Mouse (Mus musculus) cerebellum, postnatal 4 days (tissue): ENCODE measurements around the gene Mrps18a.

ENCODE experiments used
- DNase-seq, 2 experiments: peaks; one replicate each; pipeline ENCODE4 v3.0.0; 2022; ENCODE audit warnings: low spot score in 2 of 2, mixed read lengths in 1 of 2

Mrps18a gene

DNA sequence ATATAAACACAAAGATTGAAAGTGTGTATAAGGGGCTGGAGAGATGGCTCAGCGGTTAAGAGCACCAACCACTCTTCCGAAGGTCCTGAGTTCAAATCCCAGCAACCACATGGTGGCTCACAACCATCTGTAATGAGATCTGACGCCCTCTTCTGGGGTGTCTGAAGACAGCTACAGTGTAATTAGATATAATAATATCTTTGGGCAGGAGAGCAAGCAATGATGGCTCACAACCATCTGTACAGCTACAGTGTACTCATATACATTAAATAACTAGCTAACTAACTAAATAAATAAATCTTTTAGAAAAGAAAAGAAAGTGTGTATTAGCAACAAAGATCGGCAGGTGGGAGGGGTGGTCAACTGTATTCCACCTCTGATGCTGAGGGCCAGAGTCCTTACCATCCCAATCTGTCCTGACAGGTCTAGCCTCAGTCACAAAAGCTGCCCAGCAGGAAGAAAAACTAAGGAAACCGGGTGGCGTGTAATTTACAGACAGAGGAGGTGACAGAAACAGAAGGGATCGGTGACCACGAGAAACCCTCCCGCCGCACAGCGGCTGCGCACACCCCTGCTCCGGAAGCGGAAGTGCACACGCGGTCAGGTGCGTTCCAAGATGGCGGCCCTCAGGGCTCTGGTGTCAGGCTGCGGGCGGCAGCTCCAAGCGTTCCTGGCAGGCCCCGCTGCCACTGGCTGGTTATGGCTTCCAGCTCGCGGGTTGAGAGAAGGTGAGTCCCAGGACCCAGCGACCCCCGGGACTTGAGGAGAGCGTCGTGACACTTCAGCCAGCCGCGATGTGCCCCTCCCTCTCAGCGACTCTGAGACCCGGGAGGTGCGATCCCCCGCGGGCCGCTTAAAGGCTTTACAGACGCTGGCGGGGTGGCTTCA lies at the start of gene Mrps18a:
TSS of gene Mrps18a (plus strand) at position 585 of the 888 bp plus-strand sequence.
- peak; percentile 62 to 82 for DNase-seq

DNA sequence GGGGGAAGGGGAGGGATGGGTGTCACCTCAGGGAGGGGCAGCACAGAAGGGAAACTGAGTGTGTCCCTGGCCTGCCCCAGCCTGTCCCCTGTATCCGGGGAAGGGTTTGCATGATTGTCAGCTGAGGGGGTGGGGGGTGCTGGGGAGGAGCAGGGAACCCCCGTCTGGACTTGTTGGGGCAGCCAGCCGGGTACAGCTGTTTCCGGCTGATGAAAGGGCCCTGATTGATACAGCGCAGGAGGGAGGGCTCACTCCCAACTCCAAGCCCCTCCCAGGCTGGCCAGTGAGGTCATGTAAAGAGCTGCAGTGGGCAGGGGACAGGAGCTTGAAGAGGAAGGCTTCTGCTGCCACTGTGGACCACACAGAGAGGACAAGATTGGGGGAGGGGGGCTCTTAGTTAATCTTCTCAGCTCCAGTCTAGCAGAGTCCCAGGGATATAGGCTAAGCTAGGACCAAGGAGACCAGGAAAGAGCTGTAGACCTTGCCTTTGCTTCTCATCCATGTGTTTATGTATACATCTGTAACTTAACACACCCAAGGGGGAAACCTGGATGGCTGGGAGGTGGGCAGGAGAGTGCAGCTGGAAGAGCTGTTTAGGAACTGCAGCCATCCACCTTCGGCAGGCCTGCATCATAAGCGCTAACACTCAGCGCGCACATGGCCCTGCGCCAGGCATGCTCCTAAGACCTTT lies 47.4 kb upstream of the Mrps18a start:
- no peak for DNase-seq

DNA sequence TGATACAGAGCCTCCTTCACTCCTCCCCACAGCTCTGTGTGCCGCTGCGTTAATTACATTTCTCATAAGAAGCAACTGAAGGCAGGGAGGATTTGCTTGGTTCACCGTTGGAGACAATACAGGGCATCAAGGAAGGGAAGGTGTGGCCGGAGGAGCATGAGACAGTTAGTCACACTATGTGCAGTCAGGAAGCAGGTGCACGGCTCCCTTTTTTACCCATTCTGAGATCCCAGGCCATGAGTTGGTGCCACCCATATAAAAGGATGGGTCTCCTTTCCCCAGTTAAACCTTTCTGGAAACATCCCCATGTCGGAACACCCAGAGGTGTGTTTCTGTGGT lies 46.8 kb upstream of the Mrps18a start:
- DNase-seq: no peak

DNA sequence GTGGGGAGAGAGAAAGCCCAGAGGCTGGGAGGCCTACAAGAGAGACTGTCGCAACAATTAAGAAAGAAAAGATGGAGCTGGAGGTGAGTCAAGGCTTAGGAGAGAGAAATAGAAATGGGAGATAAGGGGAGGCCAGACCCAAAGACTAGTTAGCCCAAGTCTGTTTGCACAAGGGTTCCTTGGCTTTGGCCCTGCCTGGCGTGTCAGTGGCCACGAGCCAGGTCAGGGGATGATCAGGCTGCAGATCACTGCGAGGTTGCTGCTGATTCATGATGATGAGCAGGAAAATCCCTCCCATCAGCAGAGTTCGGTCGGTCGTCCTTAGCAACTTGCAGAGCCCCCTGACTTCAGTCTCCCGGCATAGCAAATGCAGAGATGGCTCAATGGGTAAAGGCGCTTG lies 40.7 kb upstream of the Mrps18a start:
- DNase-seq: no peak

DNA sequence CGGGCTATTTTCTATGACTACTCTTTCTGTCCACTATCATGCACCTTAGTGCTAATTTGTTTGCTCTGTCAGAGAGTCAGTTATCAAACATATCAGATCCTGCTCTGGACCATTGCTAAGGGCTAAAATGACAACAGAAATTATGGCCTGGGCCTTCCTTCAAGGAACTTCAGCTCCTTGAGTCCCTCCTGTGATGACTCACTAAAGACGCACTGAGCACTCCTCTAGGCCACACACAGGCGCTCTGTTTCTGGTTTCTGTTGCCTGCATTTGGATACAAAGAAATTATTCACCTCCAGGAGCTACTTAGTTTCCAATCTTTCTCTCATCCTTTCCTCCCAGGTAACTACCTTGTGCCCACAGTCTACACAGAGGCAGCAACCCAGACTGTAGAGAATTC lies 39.3 kb upstream of the Mrps18a start:
- DNase-seq: no peak

DNA sequence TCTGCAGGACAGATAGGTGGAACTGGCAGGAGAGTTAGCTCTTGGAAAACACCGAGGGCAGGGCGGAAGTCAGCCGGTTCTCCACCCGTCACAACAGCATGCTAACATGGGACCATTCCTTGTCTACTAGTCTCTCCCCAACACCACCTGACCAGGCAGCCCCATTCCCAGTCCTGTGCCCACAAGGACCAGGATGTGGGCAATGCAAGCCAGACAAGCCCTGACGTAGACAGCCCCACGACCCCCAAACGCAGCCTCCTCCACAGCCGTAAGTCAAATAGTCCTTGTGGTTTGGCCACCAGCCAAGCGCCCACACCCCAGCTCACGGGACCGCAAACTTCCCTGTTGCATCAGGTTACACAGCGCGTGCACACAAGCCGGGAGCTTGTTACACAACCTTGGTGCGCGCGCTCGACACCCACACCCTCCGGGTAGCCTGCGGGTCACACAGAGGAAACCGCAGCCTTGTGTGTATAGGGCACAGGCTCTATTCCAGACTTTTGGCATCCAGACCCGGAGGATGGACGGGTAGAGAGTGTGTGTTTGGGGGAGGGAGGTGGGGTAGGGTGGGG lies 37.0 kb upstream of the Mrps18a start:
- no peak for DNase-seq

DNA sequence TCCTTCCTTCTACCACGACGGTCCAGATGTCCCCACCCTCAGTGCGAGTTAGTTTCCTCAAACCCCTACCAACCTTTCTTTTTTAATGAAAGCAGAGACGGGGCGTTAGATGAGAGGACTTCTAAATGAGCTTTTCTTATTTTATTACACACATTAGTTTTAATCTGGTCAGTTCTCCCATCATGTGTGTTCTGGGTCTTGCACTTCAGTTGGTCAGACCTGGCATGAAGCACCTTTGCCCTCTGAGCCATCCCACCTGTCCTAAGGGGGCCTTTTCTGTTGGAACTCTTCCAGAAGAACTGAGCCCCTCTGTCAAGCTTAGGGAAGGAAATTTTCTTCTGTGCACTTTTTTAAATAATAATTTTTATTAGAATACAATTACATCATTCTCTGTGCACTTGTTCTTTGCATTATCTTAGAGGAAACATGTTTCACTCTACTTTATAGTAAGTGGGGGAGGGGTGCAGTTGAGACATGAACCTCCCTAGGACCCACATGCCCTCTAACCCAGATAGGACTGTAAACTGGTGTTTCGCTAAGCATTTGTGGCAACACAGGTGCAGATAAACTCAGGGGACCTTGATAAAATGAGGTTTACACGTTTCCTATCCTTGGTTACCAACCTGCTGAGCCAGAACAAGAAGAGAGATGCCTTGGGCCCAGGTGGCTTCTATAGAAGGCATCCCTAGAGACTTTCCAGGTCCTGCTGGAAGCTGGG lies 36.2 kb upstream of the Mrps18a start:
- DNase-seq: no peak

DNA sequence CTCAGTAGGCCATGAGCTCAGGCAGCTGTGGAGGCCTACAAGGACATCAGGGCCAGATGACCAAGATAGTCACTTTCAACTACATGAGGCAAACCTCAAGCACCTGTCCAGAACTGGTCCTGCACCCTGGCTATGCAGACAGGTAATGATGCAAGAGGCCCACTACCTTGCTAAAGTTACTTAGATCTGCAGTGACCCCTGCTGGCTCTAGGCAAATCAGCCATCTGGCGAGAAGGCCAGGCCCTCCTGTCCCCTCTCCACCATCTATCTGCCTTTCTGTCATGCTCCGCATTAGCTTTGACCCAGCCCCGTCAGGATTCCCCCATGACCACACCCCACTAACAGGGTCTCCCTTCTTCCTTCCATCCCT lies 35.7 kb upstream of the Mrps18a start:
- no peak for DNase-seq

DNA sequence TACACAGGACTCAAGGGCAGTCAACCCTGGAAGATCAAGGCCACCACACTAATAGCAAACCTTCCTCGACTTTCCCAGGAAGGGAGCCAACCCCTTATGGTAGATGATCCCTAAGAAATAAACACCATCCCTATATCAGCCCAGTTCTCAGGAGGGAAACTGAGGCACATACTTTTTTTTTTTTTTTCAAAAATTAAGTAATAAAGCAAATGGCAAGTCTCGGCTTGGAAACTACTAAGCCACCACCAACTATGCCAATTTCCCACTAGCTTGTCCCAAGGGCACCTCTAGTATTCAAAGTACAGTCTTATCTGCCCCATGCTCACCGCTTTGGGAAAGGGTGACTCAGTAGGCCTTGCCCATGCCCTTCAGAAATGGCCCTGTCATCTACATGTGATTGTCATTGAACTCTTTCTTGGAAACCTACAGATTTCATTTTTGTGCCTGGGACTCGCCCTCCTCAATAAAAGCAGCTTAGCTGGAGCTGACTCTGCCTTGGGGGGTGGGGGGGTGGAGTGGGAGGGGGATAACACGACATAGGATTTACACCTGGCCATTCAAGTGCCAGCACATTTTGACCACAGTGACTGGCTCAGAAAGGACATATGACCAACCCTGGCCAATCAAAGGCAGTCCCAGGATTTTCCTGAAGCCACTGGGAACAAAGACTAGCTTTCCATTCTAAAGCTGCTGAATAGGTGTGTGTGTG lies 35.1 kb upstream of the Mrps18a start:
- no peak for DNase-seq

DNA sequence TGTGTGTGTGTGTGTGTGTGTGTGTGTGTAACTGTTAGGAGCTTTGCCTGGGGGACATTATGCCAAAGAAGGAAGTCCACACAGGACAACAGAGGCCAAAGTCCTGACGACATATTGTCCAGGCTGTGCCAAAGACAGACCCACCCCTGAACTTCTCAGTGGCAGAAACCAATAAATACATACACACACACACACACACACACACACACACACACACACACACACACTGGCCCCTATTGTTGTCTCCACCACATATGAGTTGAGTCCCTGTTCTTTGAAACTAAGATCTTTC lies 34.6 kb upstream of the Mrps18a start:
- DNase-seq: no peak

DNA sequence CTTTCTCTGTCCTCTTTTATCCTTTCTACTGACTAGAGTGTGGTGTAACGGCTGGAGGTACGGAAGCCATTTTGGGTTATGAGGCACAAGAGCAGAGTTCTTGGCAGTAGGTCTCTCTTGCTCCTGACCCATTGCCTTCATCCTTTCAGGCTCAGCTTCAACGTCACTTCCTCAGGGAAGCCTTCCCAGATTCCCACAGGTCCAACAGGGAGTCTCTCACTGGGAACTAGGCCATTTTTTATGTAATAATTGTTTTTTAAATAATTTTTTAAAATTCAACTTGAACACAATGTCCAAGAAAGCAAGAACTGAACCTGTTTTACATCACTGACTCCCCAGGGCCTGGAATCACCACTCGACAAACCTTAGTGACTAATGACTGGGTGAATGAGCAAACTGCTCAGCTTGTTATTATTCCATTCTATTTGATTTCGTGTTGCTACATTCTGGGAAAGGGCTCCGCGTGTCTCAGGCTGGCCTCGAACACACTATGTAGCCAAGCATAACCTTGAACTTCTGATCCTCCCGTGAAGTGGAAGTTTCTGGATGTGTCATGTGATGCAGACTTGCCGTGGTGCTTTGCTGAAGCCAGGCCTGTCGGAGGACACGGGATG lies 32.8 kb upstream of the Mrps18a start:
- no peak for DNase-seq

DNA sequence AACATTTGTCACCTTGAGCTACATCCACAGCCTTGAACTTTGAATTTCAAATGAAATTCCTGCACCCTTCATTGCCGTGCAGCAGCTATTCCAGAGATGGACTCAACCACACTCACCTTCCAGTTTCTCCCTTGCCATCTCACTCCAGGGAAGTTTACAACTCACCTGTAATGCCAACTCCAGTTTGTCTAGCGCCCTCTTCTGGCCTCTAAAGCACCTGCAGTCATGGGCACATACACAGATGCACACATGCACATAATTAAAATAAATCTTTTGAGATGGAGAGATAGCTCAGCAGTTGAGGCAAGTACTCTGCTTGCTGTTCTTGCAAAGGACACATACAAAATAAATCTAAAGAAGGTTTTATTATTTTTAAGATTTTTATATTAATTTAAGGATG lies 31.7 kb upstream of the Mrps18a start:
- no peak for DNase-seq

DNA sequence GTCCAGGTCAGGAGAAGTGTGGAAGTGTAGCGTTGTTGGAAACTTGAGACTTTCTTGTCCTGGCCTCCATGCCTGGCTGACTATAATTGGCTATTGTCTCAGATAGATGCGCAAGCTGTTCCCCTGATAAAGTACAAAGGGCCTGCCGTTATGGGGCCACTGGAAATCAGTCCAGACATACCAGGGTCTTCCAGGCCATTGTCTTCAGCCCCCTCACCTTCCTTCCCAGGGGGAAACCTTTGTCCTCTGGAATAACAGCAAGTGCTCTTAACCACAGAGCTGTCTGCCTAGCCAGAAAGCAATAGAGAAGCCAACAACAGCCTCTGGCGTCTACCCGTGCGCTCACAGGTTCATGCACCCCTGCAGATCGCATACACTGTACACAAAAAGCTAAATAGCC lies 30.4 kb upstream of the Mrps18a start:
- DNase-seq: no peak

DNA sequence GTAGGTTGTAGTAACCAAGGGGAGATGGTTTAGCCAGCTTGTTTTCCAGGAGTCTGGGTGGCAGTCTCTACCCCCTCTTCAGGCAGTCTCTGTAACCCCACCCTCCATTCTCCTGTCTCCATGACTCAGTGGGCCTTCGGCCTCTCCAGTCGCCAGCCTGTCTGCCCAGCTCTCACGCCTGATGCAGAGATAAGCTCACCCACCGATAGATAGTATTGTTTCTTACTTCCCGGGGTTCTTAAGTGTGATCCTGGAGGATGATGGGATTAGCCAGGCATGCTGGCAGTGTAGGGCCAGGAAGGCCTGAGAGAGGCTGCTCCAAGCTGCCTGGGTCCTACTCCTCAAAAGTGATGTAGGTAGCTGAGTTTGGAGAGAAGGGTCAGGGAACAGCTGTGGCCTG lies 29.7 kb upstream of the Mrps18a start:
- no peak for DNase-seq

DNA sequence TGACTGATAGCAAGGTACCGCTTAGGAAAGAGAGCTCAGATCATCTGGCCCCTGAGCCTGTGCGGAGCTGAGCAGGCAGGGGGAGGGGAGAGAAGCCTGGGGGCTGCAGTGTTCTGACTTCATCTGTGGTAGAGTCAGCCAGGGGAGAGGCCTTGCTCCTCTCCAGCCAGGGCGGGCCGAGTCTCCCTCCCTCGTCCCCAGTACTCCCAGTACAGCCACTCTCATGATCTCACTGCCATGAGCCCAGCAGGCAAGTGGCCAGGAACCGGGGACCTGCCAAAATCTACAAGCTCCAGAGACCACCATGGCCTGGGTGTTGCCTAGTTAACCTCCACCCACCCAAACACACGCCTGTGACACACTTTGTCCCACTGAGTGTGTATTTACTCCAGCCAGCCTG lies 29.1 kb upstream of the Mrps18a start:
- no peak for DNase-seq

DNA sequence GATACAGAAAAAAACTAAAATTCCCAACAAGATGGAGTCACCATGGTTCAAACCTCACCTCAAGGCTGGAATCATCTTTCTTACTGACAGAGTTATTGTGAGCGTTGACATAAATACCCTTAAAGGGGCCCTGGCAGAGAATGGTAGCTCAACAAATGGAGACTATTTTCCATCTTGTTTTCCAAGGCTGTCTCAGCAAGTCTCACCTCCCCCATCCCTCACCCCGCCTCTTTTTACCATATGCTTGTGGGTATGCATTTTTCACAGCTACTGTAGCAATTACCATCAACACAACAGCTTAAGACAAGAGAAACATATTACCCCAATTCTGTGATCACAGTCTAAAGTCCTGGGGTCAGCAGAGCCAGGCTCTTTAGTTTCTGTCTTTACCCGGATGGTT lies 27.4 kb upstream of the Mrps18a start:
- DNase-seq: no peak

DNA sequence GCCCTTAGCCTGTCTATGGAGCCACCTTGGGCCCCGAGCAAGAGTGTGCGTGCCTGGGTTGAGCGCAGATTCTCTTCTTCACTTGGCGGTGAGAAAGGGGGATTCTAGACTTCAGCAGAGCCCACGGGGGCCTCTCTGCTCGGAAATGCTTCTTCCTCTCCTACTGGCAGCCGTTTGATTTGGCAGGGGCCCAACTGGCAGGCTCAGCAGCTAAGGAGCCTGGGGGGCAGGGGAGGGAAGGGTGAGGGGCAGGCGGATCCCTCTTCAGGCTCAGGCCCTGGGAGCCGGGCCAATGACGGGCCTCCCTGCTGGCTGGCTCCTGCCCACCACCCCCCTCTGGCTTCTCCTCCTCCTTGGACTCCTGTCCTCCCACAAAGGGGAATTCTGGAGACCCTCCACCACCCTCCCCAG lies 26.7 kb upstream of the Mrps18a start:
- DNase-seq: peak; percentile 82 to 94

DNA sequence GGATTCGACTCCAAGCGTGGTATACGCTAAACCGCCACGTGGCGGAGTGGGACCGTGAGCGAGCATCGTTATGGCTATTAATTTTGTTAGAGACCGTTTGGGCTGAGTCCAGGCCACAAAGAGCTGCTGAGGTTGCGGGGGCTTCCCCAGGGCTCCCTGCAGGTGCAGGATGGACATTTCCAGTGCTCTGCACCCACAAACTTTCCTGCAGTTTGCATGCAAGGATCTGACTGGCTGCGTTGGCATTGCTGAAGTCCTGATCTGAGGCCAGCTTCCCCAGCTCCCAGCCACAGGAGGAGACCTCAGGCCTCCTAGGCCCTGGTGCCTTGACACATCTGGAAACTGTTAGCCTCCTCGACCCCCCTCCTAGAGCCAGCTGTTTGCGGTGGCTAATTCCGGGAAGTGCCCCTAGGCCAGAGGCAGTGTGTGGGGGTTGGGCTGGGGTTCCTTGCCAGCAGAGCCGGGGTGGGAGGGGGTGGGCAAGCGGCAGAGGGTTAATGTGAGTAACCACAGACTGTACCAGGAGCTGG lies 24.4 kb upstream of the Mrps18a start:
- no peak for DNase-seq

DNA sequence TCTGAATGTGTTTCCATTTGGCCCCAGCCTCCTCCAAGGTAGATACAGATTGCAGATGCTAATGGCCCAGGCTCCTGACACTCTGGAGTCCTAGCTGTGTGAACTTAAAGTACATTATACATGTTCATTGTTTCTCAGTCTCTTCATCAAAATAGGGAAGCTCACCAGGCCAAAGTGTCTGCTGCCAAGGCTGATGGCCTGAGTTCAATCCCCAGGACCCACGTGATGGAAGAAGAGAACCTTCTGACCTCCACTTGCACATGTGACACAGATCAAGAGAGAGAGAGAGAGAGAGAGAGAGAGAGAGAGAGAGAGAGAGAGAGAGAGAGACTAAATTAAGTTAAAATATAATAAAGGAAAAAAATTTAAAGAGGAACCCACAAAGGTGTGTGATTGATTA lies 19.4 kb upstream of the Mrps18a start:
- DNase-seq: no peak

DNA sequence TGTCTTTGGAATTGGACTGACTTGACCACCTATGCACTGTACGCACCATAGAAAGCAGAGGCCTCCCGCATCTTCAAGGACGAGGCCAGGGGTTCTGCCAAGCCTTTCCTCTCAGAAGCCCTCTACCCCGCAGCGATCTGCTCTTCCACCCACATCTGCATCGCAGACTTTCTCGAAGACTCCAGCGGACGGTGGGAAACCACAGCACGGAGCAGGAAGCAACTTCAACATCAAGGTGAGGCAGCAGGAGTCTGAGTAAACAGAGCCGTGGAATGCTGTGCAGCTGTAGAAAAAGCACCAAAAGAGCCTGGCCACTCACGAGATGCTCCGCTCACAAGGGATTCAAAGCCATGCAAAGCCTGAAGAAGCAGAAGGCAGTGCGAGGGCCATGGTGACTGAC lies 18.9 kb upstream of the Mrps18a start:
- DNase-seq: no peak

DNA sequence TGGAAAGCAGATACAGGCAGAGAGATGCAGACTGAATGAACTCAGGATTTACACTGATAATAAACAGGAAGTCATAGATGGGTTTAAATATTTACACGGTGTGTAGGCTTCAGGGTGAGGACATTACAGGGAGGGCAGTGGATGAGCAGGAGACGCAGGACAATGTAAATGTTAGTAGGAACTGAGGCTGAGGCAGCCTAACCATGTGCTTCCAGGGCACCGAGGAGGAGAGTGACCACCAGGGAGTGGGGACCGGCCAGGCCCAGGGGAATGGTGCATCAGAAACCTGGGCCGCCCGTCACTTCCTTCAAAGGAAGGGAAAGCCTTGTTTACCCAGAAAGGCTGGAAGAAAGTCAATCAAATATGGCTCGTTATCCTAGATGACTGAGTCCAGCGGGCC lies 12.3 kb upstream of the Mrps18a start:
- DNase-seq: no peak
